ENCODE assay signal across 8 mouse cellular contexts in the genomic region with DNA sequence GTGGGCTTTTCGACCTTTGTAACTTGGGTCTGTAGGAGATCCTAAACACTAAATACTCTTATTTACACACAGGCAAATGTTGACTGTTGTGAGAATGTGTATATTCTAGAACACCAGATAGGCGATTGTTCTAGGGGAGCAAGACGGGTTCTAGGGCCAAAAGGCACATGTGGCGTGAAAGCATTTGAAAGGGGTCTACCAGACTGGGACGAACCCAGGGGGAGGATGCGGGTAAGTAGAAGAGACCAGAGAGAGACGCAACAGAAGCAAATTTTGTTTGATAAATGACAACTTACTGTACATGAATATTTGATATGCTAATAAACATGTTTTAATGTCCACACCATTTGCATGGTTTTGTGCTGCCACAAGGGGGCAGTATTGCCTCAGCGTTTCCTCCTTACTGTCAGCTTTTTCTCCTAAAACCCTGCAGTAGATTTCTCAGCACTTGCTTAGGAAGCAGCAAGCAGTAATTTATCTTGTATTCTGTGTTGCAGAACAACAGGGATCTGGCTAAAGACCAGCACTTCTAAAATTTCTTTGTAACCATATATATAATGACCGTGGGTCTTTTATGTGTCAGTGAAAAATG.
DNase-seq lines count a peak whose midpoint lies in the region; ATAC-seq and TF ChIP-seq lines count a peak whose summit lies in the region.

No protein-coding gene starts in this region.

- H3K4me3 ChIP-seq in E14TG2a.4 (replicated peaks; ENCODE audit: low read length): no peak overlapping the region
- H3K4me3 ChIP-seq in embryonic fibroblast, embryonic 13.5 days (ENCODE audit: insufficient read depth, low read length): no peak overlapping the region

- peaks cover 5% of the 10 kb centered on the region; the same call in 1 of the 2 replicates for H3K27me3 ChIP-seq in E14TG2a.4 (ENCODE audit: insufficient read depth, low read length)

- no peak for TF ChIP-seq POLR2A in embryonic fibroblast, embryonic 13.5 days (IDR thresholded peaks at IDR 0.05; ENCODE audit: low read depth, low read length)

- no peaks in the 10 kb centered on the region for H3K9me3 ChIP-seq in E14TG2a.4 (ENCODE audit: low read length)

- H3K4me1 ChIP-seq in E14TG2a.4 (replicated peaks; ENCODE audit: low read depth, low read length): no peaks in the 10 kb centered on the region
- H3K4me1 ChIP-seq in embryonic fibroblast, embryonic 13.5 days (ENCODE audit: control insufficient read depth, insufficient read depth, low read length): no peaks in the 10 kb centered on the region

- H3K27ac ChIP-seq in embryonic fibroblast, embryonic 13.5 days (ENCODE audit: insufficient read depth, low read length): no peak overlapping the region

- peak; percentile 30 to 35 for DNase-seq in adrenal gland, postnatal 4 days (ENCODE audit: low spot score in 2 of 2)
- DNase-seq in heart, postnatal 4 days: peak; percentile 81
- DNase-seq in layer of hippocampus, adult 9-11 months: peak; percentile 44
- peak; percentile 79 for DNase-seq in lung, postnatal 14 days
- DNase-seq in right cerebral cortex, adult 2 months (ENCODE audit: low spot score in 2 of 2): peak; percentile 83 to 86

- peak; percentile 58 for TF ChIP-seq CTCF in E14TG2a.4 (conservative IDR thresholded peaks at IDR 0.05; ENCODE audit: low read length)
- TF ChIP-seq CTCF in embryonic fibroblast, embryonic 13.5 days (IDR thresholded peaks at IDR 0.05; ENCODE audit: borderline replicate concordance, insufficient read depth, low read length): peak; percentile 59; the same call in 1 of the 2 replicates

- no peak for ATAC-seq in erythroblast, adult 5-6 weeks (replicated peaks; ENCODE audit: low FRiP score, poor library complexity, severe bottlenecking)

- no peaks in the 10 kb centered on the region for H3K36me3 ChIP-seq in E14TG2a.4 (ENCODE audit: insufficient read depth, low read length)

Comparison
In these comparisons a context has a peak if more than half of its experiments do, and no peak if none do; other contexts are left out.
1. DNase-seq: peak in every context shown above with its lines; median percentile 84 in right cerebral cortex, adult 2 months; 81 in heart, postnatal 4 days; 79 in lung, postnatal 14 days; 44 in layer of hippocampus, adult 9-11 months; 32 in adrenal gland, postnatal 4 days.